Mouse (Mus musculus): ENCODE results near the gene Anxa8.

The Anxa8 gene

DNA sequence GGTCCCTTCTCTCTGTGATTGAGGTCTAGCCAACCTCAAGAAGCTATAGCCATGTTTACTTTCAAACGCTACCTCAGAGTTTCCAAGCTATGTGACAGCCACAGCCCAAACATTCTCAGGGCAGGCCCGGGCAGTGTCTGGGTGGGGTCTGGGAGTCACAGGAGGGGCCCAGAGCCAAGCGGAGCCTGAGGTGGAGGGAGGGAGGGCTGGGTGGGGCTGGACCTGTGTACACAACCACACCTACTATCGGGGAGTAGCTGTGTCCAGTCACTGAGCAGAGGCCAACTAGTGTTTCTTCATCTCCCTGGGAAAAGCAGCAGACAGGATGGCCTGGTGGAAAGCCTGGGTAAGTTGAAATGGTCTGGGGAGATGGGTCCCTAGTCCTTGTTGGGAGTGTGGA lies at the start of gene Anxa8:
Gene Anxa8, plus strand, starts transcription at position 251 of the 400 bp plus-strand sequence.
- in situ Hi-C loops (cut with MboI, MseI), result loop anchor here (25.0 kb wide), 1 partner anchor 477 kb away; no protein-coding TSS in a partner anchor

DNA sequence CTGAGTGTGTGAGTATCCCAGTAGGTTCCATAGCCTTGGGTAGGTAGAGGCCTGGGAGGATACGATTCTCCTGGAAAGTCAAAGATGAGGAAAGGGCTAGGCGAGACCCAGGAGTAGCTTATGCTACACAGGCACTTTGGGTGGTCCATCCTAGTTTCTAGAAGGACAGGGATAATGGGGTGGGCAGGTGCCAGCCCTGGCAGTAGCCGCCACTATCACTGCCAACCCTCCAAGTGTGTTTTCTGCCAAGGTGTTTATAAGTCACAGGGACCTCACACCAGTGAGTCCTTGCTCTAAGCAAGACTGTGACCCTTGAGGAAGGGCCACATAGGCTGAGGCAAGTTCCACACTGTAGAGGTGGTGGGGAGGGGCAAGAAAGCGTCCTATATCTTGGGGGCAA lies 44.5 kb upstream of the Anxa8 start:
- in situ Hi-C loops (cut with MboI, MseI), result no loop called here

DNA sequence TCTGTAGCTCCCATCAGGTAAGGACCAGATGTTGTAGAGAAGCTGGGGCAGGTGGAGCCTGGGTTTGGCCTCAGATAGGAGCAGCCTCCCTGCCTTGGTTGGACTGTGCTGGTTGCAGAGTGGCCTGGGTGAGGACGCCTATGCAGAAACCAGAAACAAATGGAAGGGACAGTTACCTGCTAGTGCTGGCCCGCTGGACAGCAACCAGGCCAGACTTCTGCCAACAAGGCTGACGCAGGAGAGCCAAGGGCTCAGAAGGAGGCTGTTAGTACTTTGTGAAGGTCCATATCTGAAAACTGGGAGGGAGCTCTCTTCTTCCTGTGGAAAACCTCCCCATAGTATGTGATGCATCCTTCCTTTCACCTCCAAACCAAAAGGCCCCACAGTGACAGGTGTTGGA lies 42.4 kb upstream of the Anxa8 start:
- in situ Hi-C loops (cut with MboI, MseI), result no loop called here

DNA sequence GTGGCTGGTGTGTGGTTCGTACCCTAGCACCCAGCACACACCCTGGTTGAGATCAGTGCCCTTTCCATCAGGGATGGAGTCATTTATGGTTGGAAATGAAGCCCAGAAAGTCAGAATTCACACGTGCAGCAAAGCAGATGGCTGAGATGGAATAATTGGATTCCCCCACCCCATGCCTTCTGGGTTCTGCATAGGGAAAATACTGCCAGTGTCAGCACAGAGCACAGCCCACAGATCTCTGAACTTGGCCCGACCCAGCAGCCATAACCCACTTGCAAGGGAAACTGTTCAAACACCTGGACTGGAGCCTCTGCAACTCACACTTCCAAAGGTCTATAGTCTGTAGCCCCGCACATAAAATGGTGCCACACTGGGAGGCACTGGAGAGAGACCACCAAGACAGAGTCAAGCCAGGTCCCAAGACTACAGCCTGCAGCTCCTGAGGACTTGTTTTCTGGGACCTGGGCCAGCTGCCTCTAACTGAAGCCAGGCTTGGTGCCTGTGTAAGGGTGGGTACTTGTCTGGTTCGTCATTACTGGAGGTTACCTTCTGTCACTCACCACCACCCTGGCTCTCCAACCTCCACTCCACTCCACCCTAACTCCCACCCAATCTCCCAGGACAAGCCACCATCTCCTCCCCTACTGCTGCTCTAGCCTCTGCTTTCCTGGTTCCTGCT lies 35.5 kb upstream of the Anxa8 start:
- in situ Hi-C loops (cut with MboI, MseI), result no loop called here

DNA sequence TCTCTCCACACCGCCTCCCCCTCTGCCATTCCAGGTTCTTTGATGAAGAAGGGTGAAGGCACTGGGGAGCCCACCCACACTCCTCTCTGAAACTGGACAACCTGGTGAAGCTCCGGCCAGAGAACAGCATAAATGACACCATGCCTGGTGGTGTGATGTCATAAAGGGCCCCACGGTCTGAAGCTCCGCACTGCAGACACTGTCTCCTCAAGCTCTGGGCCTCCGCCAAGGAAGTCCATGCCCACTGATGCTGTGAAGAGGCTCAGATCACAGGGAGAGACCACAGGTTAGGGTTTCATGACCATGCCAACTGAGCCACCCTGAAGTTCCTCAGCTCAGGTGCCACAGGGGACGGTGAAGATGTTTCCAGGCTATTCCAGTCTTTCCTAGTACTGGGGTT lies 33.3 kb upstream of the Anxa8 start, which contains the start of gene Antxrl:
Gene Antxrl, plus strand, starts transcription at position 192 of the 400 bp plus-strand sequence.
- in situ Hi-C loops (cut with MboI, MseI), result no loop called here

DNA sequence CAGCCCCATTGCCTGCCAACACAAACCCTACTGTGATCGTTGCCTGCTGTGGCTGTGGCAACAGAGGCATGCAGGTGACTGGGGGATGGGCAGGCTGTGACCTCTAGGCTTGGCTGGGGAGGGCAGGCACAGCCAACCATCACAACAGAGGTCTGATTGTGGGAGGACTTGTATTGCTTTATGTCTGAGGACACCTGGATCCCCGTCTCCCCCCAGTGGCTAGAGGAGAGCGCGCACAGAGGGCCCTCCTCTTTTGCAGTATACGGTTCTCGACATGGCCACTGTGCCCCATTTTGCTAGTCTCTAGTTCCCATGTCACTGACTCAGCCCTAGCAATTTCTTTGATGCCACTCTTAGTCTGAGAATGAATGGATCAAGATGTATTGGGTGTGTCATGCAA lies 14.1 kb upstream of the Anxa8 start:
- in situ Hi-C loops (cut with MboI, MseI), result no loop called here

DNA sequence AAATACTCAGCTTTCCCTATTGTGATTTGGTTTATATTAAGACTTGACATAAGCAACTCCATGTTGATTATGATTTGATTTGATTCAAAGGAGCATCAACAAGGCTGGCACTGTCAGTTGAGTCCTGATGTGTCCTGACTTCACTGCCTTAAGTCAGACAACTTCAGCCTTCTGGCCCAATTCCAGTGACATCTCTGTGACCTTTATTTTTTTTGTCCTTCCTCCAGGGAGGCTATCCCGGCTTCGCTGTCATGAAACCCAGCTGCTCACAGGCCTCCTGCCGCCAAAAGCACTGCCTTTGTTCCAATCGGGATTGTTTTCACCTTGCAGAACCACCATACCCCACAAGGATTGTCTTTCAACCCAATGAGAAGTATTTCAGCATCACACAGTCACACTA lies 10.4 kb upstream of the Anxa8 start:
- in situ Hi-C loops (cut with MboI, MseI), result loop anchor here (25.0 kb wide), 1 partner anchor 487 kb away; no protein-coding TSS in a partner anchor

DNA sequence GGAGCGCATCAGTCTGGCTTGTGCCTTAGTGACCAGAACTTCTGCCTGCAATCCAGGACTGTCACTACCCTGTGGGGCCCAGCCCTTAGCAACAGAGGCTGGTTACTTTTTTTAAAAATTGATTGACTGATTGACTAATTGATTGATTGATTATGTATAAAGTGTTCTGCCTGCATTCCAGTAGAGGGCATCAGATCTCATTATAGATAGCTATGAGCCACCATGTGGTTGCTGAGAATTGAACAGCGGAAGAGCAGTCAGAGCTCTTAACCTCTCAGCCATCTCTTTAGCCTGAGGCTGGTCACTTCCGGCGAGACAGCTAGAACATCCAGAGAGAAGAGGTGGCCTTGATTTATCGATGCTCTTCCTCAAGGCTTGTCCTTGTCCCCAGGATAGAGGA lies 8.6 kb upstream of the Anxa8 start:
- in situ Hi-C loops (cut with MboI, MseI), result loop anchor here (25.0 kb wide), 1 partner anchor 485 kb away; no protein-coding TSS in a partner anchor

DNA sequence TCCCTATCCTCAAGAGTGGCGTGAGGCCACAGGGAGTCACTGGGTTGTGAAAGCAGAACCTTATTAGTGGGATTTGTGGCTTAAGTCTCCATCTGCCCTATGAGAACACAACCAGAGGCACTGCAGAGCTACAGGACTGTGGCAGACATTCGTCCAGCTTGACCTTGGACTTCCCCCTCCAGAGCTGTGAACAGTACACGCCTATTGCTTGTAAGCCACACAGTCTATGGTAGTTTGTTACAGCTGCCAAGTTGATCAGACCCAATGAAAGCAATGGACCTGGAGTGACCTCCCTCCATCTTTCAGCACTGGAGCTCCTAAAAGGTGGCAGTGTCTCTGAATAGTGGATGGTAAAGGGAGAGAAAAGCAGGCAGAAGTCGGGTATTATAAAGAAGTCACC lies 7.5 kb upstream of the Anxa8 start:
- in situ Hi-C loops (cut with MboI, MseI), result loop anchor here (25.0 kb wide), 1 partner anchor 484 kb away; no protein-coding TSS in a partner anchor

DNA sequence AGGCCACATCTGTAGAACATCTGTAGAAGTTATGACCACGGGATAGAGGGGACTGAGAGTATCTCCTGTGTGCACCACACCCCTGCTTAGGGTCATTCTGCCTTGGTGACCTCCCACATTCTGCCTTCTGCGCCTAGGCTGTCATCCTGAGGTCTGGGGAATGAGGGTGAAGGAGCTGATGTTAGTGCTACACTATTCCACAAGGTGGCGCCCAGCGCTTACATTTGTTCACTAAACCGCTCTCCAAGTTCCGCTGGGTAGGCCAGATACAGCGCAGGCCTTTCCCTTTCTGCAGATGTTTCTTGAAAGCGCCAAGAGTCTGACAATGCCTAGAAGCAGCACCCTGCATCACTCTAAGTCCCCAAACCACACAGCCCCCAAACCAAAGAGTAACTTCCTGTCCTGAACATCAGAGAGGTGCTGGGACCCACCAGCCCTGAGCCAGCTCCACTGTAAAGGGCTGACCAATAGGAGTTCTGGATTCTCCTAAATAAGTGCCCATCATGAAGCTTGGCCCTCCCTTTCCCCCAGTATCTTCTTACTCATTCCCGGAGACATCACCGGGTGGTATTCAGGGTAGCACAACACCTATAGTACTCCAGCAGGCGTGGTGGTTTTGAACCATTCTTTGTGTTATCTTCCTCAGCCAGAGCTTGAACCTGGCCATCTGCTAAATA lies 5.3 kb upstream of the Anxa8 start:
- in situ Hi-C loops (cut with MboI, MseI), result loop anchor here (25.0 kb wide), 1 partner anchor 482 kb away; no protein-coding TSS in a partner anchor

DNA sequence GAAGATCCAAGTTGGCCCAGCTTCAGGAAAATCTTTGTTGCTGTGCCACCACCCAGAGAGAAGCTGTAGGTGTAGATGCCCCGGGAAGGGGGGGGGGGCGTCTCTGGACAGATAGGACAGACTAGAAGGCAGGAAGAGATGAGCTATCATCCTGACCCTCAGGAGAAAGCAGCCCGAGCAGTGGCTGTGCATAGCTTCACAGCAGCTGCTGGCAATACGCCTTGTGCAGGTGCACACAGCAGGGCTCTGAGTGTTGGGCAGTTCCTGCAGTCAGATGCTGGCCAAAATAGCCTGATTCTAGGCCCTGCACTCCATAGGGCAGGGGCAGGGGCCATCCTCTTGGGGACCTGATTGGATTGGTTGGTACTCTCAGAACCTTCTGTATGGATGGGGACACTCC lies 1.0 kb downstream of the Anxa8 start:
- in situ Hi-C loops (cut with MboI, MseI), result loop anchor here (25.0 kb wide), 1 partner anchor 475 kb away; no protein-coding TSS in a partner anchor

DNA sequence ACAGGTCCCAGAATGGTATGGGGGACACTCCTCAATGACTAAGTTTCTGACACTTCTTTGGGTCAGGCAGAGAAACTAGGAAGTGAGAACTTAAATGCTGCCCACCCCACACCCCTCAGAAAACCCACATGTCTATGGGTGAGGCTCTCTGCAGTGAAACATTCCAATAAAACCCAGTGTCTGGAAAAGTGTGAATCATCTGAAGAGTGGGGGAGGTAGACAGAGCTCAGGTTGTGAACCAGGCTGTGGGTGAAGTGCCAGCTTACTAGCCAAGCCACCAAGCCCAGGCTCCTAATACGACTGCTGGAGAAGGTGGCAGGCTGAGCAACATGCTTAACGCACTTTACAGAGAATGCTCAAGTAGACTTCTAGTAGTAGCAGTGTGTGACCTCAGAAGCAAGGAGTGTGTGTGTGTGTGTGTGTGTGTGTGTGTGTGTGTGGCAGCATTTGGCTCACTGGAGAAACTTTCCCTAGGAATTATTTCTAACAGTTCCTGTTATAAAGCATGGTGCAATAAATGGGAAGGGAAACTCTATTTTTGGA lies 2.1 kb downstream of the Anxa8 start:
- in situ Hi-C loops (cut with MboI, MseI), result loop anchor here (25.0 kb wide), 1 partner anchor 474 kb away; no protein-coding TSS in a partner anchor

DNA sequence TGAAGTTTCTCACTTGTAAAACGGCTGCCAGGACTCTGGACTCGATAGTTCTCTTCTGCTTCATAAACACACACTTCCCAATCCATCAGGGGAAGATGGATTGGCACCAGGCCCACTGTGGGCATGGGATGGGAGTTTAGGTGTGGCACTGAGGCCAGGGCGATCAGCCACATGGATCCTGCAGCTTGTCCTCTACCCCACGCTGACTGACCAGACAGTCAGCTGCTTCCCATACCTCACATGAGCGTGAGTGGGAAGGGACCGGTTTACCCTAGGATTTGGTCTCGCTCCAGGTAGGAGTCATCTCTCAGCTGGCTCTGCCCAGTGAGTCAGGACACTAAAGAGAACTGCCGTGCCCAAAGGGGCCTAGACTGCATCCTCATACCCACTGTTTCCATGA lies 4.0 kb downstream of the Anxa8 start:
- in situ Hi-C loops (cut with MboI, MseI), result loop anchor here (25.0 kb wide), 1 partner anchor 473 kb away; no protein-coding TSS in a partner anchor

DNA sequence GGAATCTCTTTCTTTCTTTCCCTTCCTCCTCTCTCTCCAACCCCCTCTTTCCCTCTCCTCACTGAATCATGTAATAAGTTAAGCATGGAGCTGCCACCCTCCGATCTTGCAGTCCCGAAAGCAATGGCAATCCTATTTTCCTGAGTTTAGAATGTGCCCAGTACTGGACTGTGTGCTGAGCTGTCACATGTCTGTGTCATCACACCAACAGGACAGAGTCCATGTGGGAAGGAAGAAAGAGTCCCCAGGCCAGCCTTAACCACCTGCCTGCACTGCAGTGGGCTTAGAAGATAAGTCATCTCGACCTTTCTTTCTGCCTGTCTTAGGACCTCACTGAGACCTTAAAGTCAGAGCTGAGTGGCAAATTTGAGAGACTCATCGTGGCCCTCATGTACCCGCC lies 5.7 kb downstream of the Anxa8 start:
- in situ Hi-C loops (cut with MboI, MseI), result loop anchor here (25.0 kb wide), 1 partner anchor 471 kb away; no protein-coding TSS in a partner anchor

DNA sequence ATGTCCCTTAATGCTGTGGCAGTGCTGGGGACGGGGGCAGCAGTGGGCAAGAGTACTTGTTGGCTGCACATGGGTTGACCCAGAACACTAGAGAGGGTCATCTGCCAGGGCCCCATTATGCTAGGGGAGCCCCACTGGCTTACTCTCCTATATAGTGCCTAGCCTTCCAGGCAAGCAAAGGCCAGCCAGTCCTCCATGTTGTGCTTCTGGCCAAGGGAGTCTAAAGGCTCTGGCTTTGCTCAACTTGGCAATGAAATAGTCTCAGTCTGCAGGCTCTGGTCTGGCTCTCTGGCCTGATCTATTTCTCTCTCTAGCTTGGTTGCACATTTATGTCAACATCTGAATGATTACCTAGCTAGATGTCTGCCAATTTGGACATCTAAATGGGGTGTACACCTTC lies 7.1 kb downstream of the Anxa8 start:
- in situ Hi-C loops (cut with MboI, MseI), result loop anchor here (25.0 kb wide), 1 partner anchor 469 kb away; no protein-coding TSS in a partner anchor

DNA sequence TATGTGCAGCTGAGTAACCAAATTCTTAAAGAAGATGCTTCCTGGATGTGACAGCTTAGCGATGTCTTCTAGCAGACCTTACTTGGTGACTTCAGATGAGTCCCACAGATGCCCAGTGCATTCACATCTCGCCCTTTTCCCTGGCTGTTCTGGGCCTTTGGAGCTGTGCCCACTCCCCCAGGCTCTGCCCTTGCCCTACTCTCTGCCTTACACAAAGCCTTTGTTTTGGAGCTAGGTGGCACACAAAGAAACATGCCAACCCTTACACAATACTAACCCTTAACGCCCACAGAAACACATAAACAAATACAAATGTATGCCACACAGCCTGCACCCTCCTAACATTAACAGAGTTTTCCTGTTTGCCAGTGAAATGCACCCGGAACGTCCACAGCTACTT lies 10.4 kb downstream of the Anxa8 start:
- in situ Hi-C loops (cut with MboI, MseI), result loop anchor here (25.0 kb wide), 1 partner anchor 466 kb away; no protein-coding TSS in a partner anchor

DNA sequence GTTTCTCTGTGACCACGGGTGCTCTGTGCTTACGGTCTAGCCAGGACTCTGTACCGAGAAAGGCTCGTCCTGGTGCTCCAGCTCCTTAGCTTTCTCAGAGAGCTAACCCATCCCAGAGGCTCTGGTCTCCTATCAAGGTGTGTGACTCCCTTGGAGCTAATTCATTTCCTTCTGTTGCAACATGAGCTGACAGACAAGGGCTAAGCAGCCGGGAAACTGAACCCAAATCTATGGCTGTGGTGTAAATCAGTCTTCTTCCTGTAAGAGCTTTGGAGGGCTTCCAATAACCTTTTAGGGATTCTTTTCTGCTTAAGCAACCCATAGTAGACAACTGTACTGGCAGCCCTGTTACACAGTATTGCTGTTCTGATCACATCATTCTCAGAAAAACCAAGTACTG lies 16.8 kb downstream of the Anxa8 start, which contains the start of gene A630023A22Rik:
Gene A630023A22Rik, minus strand, starts transcription at position 154 of the 400 bp plus-strand sequence.
- in situ Hi-C loops (cut with MboI, MseI), result no loop called here

DNA sequence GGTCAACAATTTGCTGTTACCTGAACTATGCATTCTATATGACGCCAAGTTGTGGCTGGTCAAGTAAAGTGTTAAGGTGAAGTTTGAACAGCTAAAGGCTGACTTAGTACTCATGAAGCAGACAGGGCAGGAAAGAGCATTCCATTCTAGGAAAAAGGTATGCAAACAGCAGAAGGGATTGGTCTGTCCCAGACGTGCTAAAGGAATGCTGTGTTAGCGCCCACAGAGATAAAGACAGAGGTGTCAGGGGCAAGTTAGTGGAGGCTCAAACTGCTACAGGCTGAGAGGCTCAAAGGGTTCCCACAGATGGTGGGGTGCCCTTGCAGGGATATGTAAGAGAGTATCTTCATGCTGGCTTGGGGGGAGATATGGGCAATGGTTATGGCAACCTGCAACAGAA lies 18.1 kb downstream of the Anxa8 start:
- in situ Hi-C loops (cut with MboI, MseI), result no loop called here

DNA sequence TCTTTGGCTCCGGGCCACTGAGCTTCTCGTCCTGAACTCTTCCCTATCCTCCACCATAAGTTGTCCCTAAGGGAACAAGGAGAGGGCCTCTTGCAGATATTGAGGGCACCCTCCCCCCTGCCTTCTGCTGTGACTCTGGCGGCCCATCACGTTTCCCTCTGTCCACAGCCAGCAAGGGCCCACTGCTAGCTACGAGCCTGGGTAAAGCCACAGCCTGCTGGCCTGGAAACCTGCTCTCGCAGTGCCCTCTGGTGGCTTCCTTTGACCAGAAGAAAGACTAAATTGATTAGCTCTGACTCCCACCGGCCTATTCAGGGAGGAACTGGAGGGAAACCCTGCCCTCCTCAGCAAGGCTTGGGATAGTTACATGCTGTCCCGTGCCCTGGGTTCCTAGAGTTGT lies 19.1 kb downstream of the Anxa8 start:
- in situ Hi-C loops (cut with MboI, MseI), result loop anchor here (5.0 kb wide), 1 partner anchor 292 kb away; no protein-coding TSS in a partner anchor

DNA sequence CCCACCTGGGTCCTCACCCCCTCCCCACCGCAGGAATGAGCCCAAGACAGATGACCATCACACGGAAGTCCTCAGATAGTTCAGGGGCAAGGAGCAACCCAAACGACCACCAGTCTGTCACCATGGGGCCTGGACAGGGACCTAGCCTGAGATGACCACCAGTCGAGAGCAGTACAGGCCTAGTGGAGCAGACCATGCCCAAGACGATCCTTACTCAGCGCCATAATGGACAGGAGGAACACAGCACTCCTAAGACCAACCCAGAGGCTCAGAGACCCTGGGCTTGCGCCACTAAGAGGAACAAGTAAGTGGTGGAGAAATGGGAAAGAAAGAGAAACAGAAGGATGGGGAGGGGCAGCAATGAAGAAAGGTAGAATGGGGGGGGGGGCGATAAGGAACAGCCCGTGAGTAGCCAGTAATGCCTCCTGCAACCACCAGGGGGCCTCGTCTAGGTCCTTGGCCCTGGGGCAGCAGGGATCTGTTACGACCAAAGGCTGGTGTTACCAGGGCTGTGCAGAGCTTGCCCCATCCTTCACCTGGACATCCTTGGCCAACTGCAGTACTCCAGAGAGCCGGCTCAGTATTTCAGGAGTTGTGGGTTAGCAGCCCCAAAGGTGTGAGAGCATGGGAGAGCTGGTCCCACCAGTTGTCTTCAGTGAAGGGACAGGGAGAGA lies 20.7 kb downstream of the Anxa8 start:
- in situ Hi-C loops (cut with MboI, MseI), result loop anchor here (5.0 kb wide), 1 partner anchor 291 kb away; no protein-coding TSS in a partner anchor

DNA sequence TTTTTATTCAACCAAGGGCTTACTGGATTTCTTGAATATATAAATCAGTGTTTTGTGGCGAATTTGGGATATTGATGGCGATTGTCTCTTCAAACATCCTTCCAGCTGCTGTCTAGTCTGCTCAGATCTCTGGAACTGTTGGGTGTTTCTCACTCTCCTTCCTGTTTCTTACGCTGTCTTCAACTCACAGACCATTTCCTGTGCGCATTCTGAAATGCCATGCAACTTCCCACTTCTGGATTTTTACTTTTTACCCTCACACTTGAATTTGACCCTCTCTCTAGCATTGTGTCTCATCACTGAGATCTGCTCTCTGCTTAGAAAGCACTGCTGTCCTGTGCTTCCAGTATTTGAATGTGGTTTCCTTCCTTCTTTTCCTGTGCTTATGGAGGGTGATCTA lies 21.8 kb downstream of the Anxa8 start:
- in situ Hi-C loops (cut with MboI, MseI), result loop anchor here (5.0 kb wide), 1 partner anchor 290 kb away; no protein-coding TSS in a partner anchor
